Mouse (Mus musculus): Measurements from ENCODE around the gene 2310011J03Rik.
"Not testable (repeated sequence)": the region's sequence is repeated elsewhere in the genome, so short reads cannot be mapped to it uniquely, and the experiment has no call there.

Gene 2310011J03Rik

DNA sequence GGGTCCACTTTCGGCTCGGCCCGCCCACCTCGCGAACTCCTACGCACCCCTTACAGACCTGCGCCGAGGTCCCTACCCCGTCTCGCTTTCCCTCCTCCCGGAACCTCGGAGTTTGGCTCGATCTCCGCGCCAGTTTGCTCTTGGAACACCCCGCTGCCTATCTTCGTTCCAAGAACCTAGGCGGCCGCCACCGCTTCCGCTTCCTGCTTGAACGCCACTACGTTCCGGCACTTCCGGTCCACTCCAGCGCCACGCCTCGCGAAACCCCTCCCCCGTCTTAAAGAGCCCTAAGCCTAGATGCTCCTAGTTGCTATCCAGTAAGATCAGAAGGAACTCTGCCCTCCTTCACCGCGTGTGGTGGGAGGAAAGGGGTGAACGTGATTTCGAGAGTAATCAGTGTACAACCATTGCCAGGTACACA is at the start of gene 2310011J03Rik:
TSS of gene 2310011J03Rik (minus strand) at position 198 of the 421 bp plus-strand sequence.
- DNase-seq (ENCODE audit: low read depth, low spot score), result peak; percentile 73

DNA sequence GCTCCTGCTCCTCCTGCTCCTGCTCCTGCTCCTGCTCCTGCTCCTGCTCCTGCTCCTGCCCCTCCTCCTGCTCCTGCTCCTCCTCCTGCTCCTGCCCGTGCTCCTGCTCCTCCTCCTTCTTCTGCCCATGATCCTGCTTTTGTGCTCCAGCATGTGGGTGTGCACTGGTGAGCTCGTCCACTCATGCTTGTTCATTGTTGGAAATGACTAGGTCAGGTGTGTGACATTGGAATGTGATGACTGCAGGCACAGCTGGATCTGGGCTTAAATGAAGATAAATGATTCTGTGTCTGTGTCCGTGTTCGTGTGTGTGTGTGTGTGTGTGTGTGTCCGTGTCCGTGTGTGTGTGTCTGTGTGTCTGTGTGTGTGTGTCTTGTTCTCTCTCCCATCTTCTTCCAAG is 48.1 kb upstream of the 2310011J03Rik start:
- DNase-seq (ENCODE audit: low read depth, low spot score), result no peak

DNA sequence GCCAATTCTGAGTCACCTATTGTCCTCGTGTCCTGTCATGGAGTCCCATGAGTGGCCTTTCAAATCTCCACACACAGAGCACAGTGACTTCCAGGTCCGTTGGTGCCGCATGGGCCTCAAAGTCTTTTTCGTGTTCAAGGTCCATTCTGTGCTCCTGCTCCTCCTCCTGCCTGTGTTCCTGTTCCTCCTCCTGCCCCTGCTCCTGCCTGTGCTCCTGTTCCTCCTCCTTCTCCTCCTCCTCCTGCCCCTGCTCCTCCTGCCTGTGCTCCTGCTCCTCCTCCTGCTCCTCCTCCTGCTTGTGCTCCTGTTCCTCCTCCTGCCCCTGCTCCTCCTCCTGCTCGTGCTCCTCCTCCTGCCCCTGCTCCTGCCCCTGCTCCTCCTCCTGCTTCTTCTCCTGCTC is 47.6 kb upstream of the 2310011J03Rik start:
- DNase-seq (ENCODE audit: low read depth, low spot score), result no peak

DNA sequence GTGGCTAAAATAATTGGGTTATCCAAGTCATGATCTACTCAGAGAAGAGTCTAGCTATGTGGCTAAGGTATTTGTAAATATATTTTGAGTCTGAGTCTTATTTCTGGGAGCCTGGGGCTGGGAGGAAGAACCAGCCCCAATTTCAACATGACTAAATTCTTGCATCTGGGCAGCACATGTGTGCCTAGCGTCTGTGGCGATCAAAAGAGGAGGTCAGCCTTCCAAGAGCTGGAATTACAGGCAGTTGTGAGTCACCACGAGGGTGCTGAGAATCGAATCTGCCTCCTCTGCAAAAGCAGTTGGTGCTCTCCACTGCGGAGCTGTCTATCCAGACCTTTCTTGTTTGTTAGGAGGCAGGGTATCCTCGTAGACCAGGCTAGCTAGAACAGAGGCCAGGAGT is 45.4 kb upstream of the 2310011J03Rik start:
- DNase-seq (ENCODE audit: low read depth, low spot score), result no peak

DNA sequence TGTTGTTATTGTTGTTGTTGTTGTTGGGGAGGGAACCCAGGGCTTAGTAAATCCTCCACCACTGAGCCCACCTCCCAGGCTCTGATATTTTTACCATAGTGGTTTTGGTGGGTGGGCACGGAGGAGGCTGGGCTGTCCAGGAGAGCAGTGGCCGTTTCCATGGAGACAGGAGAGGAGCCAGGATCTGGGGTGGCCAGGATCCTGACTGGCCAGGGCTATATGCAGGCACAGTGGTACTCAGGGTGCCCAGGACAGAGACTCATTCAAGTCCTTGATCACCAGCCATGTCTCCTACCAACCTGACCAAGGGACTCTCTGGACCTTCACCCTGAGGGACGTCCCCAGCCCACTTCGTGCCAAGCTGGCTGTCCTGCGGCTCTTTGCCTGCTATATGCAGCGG is 43.4 kb upstream of the 2310011J03Rik start:
- no peak for DNase-seq (ENCODE audit: low read depth, low spot score)

DNA sequence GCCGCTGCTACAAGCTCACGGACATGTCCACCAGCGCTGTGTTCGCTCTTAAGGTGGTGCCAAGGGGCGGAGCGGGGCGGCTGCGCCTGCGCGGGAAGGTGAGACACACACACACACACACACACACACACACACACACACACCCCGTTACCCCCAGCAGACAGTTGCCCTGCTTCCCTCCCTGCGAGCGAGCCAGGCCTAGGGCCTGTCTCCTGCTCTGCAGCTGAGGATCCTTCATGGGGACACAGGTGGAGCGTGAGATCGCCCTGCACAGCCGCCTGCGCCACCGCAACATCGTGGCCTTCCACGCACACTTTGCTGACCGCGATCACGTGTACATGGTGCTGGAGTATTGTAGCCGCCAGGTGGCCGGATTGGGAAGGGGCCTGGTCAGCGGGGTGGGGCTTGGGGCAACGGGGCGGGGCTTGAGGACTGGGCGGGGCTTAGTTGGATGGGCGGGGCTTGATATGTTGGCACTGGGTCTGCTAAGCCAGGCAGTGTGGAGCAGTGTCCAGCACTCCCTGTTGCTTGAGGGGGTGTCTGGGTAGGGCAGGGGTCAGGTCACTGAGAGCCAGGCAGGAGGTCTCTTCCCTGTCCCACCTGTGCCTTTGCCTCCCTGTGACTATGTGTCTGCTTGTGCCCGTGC is 37.8 kb upstream of the 2310011J03Rik start:
- no peak for DNase-seq (ENCODE audit: low read depth, low spot score)

DNA sequence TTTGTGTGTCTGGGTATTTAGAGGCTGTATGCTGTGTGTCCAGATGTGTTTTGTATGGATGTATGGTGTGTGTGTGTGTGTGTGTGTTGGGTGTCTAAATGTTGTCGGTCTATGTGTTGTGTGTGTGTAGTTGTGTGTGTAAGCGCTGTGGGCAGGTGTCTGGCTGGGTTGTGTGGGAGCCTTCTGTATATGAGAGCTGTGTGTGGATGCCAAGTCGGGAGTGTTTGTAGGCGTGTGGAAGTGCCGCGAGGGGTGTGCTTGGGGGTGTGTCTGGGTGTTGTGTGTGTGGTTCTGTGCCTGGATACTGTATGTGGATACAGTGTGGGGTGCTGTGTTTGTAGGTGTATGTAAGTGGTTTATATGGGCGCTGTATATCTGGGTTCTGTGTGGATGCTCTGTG is 37.0 kb upstream of the 2310011J03Rik start:
- DNase-seq (ENCODE audit: low read depth, low spot score), result no peak

DNA sequence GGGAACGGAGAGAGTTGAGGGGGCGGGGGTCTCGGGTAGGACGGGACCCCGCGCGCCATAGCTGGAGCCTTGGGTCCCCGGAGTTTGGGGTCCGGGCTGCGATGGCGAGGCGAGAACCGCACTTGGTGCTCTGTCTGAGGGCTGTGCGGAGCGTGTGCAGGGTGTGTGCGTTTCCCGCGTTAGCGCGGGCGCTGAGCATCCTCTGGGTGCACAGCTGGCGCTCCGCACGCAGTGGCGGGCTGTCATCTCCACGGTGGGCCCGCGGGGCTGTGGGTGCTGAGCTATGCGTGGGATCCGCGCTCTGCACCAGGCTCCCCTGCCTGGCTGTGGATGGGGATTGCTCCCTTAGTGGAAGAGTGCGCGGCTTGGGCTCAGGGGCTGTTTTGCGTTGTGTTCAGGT is 36.4 kb upstream of the 2310011J03Rik start:
- no peak for DNase-seq (ENCODE audit: low read depth, low spot score)

DNA sequence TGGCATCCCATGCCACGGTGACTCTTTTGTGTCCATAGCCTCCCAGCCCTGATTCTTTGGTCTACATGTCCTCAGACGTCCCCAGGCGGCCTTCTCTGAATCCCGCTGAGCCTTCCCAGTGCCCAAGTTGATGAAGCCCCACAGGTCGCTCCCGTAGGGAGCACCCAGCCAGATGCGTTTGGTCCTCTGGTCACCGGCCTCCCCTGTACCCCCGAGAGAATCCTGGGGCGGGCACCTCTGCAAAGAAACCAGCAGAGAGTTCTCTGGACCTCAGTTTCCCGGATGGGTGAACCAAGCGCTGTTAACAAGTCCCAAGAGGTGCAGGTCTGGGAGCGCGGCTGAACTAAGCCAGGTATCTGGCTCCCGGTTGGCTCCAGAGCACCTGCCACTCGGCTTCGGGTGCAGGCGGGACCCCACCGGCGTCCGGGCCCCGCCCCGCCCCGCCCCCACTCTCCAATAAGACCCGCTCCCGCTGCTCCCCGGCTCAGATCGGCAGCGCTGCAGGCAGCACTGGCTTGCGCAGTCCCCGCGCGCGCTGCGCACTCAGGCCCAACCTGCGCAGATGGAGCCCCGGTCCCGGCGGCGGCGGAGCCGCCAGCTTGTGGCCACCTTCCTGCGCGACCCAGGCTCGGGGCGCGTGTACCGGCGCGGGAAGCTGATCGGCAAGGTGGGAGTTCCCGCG is 35.8 kb upstream of the 2310011J03Rik start, which contains the start of gene Plk5:
TSS of gene Plk5 (plus strand) at position 459 of the 682 bp plus-strand sequence.
- no peak for DNase-seq (ENCODE audit: low read depth, low spot score)

DNA sequence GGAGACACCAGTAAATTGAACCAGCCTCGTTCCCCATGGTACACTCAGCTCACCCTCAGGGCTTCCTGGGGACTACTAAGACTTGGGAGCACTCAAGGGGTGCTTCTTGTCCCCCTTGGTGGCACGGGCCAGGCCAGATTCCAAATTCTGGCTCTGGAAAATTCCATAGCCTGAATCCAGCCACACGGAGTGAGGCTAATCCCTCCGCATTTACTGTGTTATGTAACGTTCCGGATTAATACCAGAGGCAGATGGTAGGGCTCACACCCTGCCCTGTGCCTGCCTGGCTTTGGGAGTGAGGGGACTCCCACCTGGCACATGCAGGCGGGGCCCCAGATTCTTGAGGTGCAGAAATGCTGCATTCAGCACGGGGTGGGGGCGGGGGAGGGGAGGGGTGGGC is 35.1 kb upstream of the 2310011J03Rik start:
- no peak for DNase-seq (ENCODE audit: low read depth, low spot score)

DNA sequence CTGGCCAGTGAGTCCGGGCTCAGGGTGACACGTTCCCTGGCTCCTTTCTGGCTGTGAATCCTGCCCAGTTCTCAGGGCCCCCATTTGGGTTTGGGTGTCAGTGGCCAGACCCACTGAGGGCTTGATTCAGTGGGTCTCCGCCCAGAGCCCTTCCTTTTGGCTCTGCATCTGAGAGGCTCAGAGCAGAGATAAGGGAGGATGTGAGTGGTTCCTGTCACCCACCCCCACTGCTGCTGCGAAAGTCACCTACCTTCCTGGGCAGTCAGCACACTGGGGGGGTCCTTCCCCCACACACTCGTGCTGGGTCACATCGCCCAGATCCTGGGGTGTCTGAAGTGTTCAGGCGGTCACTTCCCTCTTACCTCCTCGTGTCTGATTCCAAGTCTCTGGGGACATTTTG is 32.4 kb upstream of the 2310011J03Rik start:
- no peak for DNase-seq (ENCODE audit: low read depth, low spot score)

DNA sequence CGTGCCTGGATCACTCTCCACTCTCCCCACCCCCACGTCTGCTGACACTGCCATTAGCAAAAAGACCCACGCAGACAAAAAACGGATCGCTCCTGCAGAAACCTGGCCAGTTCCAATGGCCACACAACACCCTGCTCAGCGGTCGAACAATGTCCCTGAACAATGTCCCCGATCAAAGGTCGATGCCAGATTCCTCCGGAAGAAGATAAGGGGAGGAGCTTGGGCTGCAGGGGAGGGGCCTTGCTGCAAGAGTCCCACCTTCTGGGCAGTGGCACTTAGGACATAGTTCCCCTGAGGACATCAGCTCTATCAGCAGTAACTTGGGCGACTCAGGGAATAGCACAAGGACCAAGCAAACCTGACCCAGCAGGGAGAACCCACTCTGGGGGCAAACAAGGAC is 31.6 kb upstream of the 2310011J03Rik start:
- no peak for DNase-seq (ENCODE audit: low read depth, low spot score)

DNA sequence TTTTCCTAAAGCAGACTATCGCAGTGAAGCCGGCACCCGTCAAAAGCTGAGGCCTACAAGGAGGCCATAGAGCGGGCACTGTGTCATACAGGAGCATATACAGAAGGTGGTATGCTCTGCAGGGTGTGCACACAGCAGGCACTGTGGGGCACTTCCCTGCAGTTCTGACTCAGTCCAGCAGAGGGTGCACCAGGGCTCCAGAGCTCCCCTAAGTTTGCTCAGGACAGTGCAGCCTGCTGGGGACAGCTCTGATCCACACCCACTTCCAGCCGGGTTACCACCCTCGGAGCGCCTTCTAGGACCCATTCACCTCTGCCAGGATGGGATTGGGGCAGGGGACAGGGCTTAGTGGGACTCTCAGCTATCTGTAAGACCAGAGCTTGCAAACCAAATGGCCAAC is 30.0 kb upstream of the 2310011J03Rik start:
- DNase-seq (ENCODE audit: low read depth, low spot score), result no peak

DNA sequence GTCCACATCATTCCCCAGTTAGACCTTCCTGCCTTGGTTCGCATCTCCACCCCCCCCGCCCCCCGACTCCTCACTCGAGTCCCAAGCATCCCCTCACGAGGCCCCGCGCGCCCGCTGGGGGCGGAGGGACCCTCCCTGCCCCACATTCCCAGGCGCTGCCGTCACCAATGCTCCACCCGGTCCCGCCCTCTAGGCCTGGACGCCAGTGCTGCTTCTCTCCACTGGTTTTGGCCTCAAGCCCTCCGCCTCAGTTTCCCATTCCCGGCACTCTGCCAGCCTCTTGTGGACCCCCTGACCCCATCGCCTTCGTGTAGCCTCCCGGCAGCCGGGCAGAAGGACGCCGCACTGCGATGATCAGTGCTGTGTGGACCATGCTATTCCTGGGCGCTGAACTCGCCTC is 28.6 kb upstream of the 2310011J03Rik start:
- no peak for DNase-seq (ENCODE audit: low read depth, low spot score)

DNA sequence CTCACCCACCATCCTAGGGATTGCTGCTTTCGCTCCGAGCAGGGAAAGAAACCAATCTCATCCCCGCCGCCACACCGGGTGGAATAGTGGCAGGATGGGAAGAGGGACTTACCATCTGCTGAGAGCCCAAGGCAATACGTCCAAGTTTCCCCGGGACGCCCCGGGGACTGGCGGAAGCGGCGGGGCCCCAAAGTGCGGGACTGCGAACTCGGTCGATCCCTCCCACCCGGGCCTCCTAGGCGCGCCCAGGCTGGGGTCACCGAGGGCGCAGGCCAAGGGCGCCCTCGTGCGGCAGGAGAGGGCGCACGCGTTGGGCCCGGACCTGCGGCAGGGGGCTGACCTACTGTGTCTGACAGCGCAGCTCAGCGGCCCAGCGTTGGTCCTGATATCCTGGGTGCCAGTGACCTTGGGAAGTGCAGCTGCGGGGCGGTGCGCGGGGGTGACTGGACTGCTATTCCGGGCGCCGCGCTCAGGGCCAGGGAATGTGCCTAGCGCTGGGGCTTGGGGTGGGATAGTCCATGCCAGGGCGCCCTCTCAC is 28.0 kb upstream of the 2310011J03Rik start, which contains the start of gene Adamtsl5:
TSS of gene Adamtsl5 (minus strand) at position 169 of the 538 bp plus-strand sequence.
- DNase-seq (ENCODE audit: low read depth, low spot score), result no peak

DNA sequence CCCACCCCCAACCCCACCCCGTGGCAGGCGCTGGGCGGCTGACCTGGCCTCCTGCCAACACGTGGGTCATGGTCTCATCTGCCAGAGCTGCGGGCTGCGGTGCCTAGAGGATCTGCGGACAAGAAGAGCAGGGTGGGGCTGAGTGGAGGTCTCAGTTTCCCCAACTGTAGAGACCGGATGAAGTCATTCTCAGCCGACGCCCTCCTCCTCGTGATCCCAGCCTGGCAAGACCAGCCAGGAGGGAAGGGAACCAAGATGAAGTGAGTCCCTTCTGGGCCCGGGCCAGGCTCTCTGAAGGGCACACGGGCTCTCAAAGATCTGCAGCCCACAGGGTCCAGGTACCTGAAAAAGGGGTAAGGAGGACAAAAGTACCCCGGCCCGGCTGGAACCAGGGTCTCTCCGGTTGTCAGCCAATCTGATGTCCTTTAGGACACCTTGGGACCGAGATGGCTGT is 27.2 kb upstream of the 2310011J03Rik start:
- no peak for DNase-seq (ENCODE audit: low read depth, low spot score)

DNA sequence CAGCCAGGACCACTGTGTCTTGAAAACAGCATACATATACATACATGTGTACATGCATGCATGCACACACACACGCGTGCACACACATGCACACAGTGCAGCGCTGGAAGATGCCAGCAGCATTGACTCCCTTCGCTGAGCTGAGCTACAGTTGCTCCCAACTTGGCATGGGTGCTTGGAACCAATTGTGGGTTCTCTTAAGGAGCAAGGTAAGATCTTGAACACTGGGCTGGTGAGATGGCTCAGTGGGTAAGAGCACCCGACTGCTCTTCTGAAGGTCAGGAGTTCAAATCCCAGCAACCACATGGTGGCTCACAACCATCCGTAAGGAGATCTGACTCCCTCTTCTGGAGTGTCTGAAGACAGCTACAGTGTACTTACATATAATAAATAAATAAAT is 25.6 kb upstream of the 2310011J03Rik start:
- not testable (repeated sequence) for DNase-seq (ENCODE audit: low read depth, low spot score)

DNA sequence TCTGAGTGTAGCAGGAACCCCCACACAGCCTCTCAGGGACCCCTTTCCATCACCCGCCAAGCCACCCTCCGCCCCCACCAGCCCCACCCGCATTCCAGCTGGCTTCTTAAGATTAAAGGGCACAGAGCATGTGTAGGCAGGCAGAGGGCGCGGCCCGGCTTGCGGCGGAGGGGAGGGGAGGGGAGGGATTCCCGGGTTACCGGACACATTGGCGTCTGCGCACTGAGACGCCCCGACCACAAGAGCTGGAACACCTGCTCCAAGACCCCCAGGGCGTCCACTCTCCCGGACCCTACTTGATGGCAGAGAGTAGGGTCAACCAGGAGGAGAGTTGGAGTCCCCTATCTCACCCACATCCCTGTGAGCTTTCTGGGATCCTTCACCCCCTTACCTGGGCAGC is 24.8 kb upstream of the 2310011J03Rik start:
- DNase-seq (ENCODE audit: low read depth, low spot score), result no peak

DNA sequence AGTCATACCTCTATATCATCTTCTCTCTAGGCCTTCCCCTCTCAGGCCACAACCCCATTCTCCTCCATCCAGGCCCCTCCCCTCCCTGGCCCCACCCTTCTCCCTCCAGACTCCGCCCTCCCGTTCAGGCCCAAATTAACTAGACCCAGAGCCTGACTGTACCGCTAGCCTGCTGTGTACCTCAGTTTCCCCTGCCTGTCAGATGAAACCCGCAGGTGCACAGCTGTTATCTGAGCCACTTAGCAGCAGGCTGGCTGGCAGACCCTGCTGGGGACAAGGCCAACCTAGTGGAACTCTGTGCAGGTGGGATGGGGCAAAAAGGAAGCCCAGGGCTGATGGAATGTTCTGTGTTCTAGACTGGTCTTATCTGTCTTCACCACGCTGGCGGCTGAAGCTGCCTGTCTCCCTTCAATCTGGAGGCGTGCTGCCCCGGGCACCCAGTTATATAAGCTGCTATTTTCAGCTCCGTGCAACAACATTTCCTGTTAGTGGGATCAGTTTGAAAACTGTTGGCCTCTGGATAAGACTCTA is 23.9 kb upstream of the 2310011J03Rik start:
- DNase-seq (ENCODE audit: low read depth, low spot score), result no peak

DNA sequence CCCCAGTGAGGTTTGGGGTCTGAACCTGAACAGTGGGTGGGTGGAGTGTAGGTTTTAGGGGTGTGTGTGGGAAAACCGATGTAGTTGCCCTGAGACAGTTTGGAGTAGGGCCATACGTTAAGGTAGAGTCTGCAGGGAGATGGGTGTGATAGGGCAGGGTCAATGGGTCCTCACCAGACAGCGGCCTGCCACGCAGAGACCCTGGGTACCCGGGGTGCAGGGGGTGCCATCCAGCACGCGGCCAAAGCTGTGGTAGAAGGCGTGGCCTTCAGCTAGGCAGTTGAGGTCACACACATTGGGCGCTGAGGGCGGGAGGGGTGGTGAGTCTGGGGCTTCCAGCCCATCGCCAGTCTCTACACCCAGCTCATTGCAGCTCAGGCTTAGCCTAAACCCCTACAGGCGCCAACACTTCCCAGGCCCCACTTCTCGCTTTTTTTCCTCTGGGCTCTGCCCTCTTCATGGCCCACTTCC is 23.1 kb upstream of the 2310011J03Rik start:
- DNase-seq (ENCODE audit: low read depth, low spot score), result no peak

DNA sequence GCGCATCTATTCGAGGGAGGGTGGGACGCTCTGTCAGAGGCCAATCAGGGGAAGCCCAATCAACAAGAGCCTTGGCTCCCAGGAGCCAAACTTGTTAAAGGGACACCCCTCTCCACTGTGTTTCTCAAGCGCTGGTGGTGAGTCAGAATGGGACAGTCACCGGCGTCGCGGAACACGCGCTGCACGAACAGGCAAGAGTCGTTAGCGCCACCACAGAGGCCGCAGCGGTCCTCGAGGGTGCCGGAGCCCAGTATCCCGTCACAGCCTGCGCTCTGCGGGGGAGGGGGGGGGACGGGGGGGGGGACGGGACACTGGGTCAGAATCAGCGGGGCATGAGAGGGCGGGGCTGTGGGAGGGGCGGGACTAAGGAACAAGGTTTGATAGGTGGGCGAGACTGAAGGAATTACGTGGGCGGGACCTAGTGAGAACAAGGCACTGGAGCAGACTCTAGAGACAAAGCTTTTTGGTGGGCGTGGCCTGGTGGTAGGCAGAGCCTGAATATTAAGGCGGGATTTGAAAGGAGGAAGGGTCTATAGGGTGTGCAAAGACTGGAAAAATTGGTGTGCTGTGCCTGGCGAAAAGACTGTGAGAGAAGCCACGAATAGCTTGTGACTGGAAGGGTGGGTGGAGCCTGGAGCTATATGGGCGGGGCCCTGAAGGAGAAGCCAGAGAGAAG is 22.6 kb upstream of the 2310011J03Rik start:
- peak; percentile 46 for DNase-seq (ENCODE audit: low read depth, low spot score)

DNA sequence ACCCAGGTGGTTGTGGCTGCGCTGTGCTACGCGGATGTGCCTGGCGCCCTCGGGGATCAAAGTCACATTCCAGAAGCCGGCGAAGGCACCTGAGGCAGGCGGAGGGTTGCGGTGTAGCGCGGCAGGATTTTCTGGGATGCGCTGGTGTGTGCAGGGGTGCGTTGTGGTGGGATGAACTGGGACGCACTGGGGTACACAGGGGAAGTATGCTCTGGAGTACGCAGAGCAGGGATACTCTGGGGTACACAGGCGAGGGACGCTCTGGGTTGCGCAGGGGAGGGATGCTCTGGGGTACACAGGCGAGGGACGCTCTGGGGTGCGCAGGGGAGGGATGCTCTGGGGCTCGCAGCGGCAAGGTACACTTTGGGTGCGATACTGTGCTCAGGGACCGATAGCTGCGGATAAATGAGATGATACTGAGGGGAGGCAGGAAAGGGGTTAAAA is 22.0 kb upstream of the 2310011J03Rik start:
- DNase-seq (ENCODE audit: low read depth, low spot score), result no peak
